Mouse (Mus musculus): ENCODE results near the gene Car10. TPM values are rescaled to one million over a fixed set of nuclear protein-coding genes. Genes with fewer than 3 reads are reported as not detected.

The Car10 gene
- polyA plus RNA-seq, 1 experiment from 2014 or later, result 14.8 TPM

DNA sequence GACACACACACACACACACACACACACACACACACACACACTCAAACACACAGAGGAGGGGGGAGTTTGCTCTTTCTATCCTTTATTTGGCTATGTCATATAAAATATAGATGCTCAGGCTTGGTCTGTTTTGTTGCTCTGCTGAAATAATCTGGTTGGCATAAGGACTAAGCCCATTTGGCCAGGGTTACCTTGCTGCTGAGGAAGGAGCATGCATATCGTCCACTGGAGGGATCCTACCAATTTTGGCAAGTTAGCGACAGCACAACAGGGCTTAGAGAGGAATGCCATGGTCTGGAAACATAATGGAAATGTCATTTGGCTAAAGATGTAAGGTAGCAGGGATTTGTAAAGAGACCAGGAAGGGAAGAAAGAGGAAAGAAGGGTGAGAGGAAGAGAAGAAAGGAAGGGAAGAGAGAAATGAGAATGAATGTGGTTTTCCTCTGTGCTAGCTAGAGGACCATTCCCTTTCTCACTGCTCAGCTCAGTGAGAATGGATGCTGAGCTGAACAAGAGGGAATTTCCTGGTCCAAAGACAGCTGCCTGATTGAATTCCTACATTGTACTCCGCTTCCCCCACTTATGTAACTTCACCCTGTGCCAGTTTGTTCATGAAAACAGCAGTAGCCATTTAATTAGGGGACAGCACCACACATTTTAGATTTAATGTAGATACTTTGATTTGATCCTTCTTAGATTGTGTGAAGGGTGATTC is 5.4 kb downstream of the Car10 start:
- H3K9ac ChIP-seq (replicated peaks), result no peak overlapping the region
- ATAC-seq, result no peak
- peak overlapping the region; percentile 2; the same call in 1 of the 2 replicates for H3K4me3 ChIP-seq (replicated peaks)
- no peak overlapping the region for H3K27ac ChIP-seq
- peaks cover 14% of the 10 kb centered on the region for H3K4me1 ChIP-seq (replicated peaks)
- peaks cover 43% of the 10 kb centered on the region for H3K27me3 ChIP-seq
- peak overlapping the region; percentile 99 for H3K4me2 ChIP-seq (replicated peaks)
- WGBS, result 69% methylated on average over 3 of the region's 3 CpGs
- H3K36me3 ChIP-seq, result no peaks in the 10 kb centered on the region
- H3K9me3 ChIP-seq, result no peaks in the 10 kb centered on the region

DNA sequence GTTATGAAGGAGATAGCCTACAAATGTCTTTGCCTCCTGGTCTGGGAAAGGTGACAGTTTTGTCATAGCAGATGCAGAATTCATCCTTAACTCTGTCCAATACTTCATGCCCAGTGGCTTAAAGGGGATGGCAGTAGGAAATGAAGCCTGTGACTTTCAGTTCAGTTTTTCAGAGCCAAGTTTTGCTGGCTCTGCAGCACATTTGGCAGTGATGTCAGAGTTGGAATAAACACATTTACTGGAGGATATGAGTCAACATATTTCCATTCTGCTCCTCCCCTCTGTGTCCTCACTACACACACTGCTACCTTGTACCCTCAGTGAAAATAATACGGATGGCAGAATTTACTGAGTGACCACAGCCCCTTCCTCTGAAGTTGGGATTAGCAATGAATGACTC is 11.6 kb downstream of the Car10 start:
- H3K36me3 ChIP-seq, result no peaks in the 10 kb centered on the region
- H3K27ac ChIP-seq, result no peak overlapping the region
- no peaks in the 10 kb centered on the region for H3K4me1 ChIP-seq (replicated peaks)
- 79% methylated on average over 1 of the region's 1 CpGs for WGBS
- H3K27me3 ChIP-seq, result no peaks in the 10 kb centered on the region
- H3K4me2 ChIP-seq (replicated peaks), result no peak overlapping the region
- H3K9me3 ChIP-seq, result no peaks in the 10 kb centered on the region
- no peak for ATAC-seq
- H3K4me3 ChIP-seq (replicated peaks), result no peak overlapping the region
- H3K9ac ChIP-seq (replicated peaks), result no peak overlapping the region

DNA sequence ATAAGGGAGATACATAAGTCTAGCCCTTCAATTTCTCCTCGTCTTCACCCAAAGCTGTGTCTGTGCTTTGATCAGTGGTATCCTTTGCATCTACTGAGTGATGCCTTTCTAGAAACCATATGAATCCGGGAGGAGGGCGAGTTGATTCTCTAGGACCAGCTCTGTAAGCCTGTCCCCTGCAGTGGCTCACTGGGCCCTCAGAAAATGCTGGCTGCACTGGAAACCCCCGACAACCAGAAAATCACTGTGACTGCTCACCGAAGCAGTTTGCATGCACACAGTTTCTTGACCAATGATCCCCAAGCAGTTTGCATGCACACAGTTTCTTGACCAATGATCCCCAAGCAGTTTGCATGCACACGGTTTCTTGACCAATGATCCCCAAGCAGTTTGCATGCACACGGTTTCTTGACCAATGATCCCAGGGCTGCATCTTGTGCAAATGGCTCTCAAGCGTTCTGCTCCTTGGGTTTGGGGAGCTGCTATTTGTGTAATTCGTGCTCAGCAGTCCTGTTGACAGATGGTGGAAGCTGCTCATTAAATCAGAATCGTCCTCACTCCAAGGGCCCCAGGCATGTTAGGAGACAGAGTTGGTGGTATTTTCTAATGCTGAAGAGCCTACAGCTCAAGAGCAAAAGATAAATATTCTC is 23.1 kb downstream of the Car10 start:
- Histone ChIP-seq H3K27ac (no peak overlapping the region), H3K9me3 (no peaks in the 10 kb centered on the region), H3K4me1 (replicated peaks) (no peaks in the 10 kb centered on the region), H3K4me2 (replicated peaks) (no peak overlapping the region), H3K9ac (replicated peaks) (no peak overlapping the region), H3K4me3 (replicated peaks) (no peak overlapping the region), H3K27me3 (no peaks in the 10 kb centered on the region), H3K36me3 (no peaks in the 10 kb centered on the region)
- ATAC-seq, result no peak
- WGBS, result 79% methylated on average over 10 of the region's 10 CpGs

DNA sequence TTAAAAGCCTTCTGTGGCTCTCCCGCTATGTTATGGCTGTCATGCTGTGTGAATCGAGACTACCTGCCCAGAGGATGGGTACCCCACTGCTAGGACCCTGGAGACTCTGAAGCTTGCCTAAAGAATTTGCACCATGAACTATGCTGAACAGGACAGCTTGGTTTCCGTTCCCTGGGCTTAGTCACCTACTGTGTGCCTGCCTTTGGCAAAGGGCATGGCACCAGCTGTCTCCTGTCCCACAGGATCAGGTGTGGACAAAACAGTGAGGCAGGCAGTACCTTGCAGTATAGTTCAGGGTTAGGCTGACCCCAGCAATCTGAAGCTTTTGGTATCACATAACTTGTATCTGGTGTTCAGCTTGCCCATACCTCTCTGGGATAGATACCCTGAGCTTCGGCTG is 25.9 kb downstream of the Car10 start:
- WGBS, result 80% methylated on average over 4 of the region's 4 CpGs
- ATAC-seq, result no peak
- no peaks in the 10 kb centered on the region for H3K4me1 ChIP-seq (replicated peaks)
- no peaks in the 10 kb centered on the region for H3K9me3 ChIP-seq
- H3K27me3 ChIP-seq, result no peaks in the 10 kb centered on the region
- H3K4me2 ChIP-seq (replicated peaks), result no peak overlapping the region
- no peak overlapping the region for H3K27ac ChIP-seq
- H3K4me3 ChIP-seq (replicated peaks), result no peak overlapping the region
- H3K36me3 ChIP-seq, result no peaks in the 10 kb centered on the region
- no peak overlapping the region for H3K9ac ChIP-seq (replicated peaks)

DNA sequence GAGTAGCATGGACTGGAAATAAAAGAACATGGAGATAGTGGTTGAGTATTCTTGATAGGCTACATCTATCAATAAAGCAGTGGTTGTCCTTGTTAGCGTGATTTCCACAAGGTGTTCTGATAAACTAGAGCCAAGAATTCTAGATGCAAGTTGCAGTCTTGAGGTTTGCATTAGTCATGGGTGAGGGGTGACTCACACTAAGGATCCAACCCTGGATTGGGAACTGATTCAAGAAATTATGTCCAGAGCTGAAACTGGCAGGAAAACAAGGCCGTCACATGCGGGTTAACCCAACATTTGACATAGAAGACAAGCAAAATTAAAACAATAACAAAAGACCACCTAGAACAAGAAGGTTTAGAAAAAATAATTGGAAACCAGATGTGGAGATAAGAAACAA is 28.6 kb downstream of the Car10 start:
- Histone ChIP-seq H3K36me3 (no peaks in the 10 kb centered on the region), H3K9ac (replicated peaks) (no peak overlapping the region), H3K4me1 (replicated peaks) (no peaks in the 10 kb centered on the region), H3K4me3 (replicated peaks) (no peak overlapping the region), H3K27ac (no peak overlapping the region), H3K27me3 (no peaks in the 10 kb centered on the region), H3K9me3 (no peaks in the 10 kb centered on the region), H3K4me2 (replicated peaks) (no peak overlapping the region)
- 93% methylated on average over 3 of the region's 3 CpGs for WGBS
- ATAC-seq, result no peak

DNA sequence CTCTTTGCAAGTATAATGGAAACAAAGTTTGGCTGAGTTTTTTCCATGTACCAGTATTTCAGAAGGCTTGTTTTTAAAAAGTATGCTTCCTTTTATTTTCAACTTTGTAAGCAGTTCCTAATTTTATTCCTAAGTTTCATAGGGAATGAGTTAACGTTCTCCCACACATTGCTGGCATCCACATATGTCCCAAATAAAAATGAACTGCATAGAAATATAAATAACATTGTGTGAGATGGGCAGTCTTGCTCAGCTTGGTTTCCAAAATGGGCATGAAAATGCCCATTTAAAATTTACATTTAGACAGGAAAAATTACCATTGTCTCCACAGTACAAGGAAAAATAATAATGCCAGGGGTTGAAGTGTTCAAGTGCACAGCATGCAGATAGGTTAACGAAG is 30.7 kb downstream of the Car10 start:
- 76% methylated on average over 2 of the region's 2 CpGs for WGBS
- Histone ChIP-seq H3K4me1 (replicated peaks) (no peaks in the 10 kb centered on the region), H3K4me2 (replicated peaks) (no peak overlapping the region), H3K36me3 (no peaks in the 10 kb centered on the region), H3K9me3 (no peaks in the 10 kb centered on the region), H3K9ac (replicated peaks) (no peak overlapping the region), H3K4me3 (replicated peaks) (no peak overlapping the region), H3K27ac (no peak overlapping the region), H3K27me3 (no peaks in the 10 kb centered on the region)
- no peak for ATAC-seq

DNA sequence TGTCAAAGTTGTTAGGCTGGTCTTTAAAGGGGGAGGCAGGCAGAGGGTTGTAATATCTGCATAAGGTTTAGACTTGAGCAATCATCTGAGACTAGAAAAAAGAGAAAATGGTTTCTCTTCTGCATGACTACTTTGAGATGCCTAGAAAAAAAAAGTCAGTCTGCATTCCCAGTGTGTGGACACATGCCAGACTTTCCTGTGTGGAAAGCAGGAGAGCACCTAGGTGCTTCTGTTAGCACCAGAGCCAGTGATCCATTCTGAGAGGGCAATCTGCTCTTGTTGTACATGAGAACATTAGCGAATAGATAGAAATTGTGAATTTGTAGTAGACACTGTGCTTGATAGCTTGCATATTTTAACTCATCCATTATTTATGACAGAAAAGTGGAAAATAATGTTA is 40.0 kb downstream of the Car10 start:
- Histone ChIP-seq H3K36me3 (no peaks in the 10 kb centered on the region), H3K27ac (no peak overlapping the region), H3K27me3 (no peaks in the 10 kb centered on the region), H3K4me3 (replicated peaks) (no peak overlapping the region), H3K4me2 (replicated peaks) (no peak overlapping the region), H3K4me1 (replicated peaks) (no peaks in the 10 kb centered on the region), H3K9me3 (no peaks in the 10 kb centered on the region), H3K9ac (replicated peaks) (no peak overlapping the region)
- no peak for ATAC-seq
- WGBS, result 89% methylated on average over 1 of the region's 1 CpGs

DNA sequence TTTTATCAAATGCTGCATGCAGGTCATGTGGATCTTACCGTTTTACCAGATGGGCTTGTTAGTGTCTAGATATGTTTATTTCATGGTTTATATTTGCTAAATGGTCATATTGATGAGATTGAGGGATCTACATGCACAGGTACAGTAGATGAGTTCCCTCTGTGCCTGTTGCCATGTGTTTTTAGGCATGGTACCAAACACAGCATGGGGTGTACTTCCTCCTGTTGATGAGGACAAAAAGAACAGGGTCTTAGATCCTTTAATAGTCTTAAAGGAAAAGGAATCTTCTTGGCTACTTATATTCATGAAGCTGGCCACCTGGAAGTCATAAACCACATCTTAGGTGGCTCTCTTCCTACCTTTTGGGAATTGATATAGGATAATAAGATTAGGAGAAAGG is 43.9 kb downstream of the Car10 start:
- Histone ChIP-seq H3K27me3 (no peaks in the 10 kb centered on the region), H3K4me3 (replicated peaks) (no peak overlapping the region), H3K9me3 (no peaks in the 10 kb centered on the region), H3K4me1 (replicated peaks) (no peaks in the 10 kb centered on the region), H3K4me2 (replicated peaks) (no peak overlapping the region), H3K9ac (replicated peaks) (no peak overlapping the region), H3K36me3 (no peaks in the 10 kb centered on the region), H3K27ac (no peak overlapping the region)
- WGBS, result 76% methylated on average over 1 of the region's 1 CpGs
- ATAC-seq, result no peak

DNA sequence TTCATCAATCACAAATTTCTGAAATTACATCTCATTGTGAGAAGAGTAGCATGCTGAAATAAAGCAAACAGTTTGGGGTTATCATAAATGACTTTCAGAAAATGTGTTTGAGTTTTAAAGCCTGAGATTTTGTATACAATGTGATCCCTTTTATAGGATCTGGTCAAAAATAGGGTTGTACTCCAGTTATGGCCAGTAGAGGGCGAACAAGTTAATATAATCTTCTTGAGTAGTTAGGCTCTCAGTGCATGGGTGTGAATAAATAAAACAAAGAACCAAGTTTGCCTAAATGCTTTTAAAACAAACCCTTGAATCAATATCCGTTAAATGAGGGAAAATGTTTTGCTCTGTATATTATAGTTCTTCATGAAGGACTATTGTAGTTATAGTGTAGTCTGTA is 46.7 kb downstream of the Car10 start:
- H3K27ac ChIP-seq, result no peak overlapping the region
- WGBS, result 19% methylated on average over 2 of the region's 2 CpGs
- no peaks in the 10 kb centered on the region for H3K27me3 ChIP-seq
- no peaks in the 10 kb centered on the region for H3K4me1 ChIP-seq (replicated peaks)
- no peak for ATAC-seq
- no peaks in the 10 kb centered on the region for H3K36me3 ChIP-seq
- no peaks in the 10 kb centered on the region for H3K9me3 ChIP-seq
- no peak overlapping the region for H3K9ac ChIP-seq (replicated peaks)
- no peak overlapping the region for H3K4me2 ChIP-seq (replicated peaks)
- H3K4me3 ChIP-seq (replicated peaks), result no peak overlapping the region

DNA sequence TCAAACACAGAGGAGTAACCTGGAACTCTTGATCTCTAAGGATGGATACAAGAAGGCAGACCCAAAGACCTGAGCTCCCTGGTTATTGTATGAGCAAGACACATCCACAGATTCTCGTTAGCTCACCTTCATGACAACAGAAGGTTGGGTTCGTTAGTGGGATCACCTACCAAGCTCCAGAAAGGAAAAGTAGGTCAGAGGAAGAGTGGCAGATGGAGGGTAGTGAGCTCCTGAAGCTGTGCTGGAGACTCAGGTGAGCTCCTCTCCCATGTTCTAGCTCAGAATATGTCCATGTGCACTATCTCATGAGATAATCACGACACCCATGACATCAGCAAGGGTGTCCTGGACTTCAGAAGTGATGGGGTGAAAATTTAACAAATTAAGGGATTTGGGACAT is 57.1 kb downstream of the Car10 start:
- ATAC-seq, result no peak
- H3K36me3 ChIP-seq, result no peaks in the 10 kb centered on the region
- H3K27me3 ChIP-seq, result no peaks in the 10 kb centered on the region
- H3K9me3 ChIP-seq, result no peaks in the 10 kb centered on the region
- H3K27ac ChIP-seq, result no peak overlapping the region
- 64% methylated on average over 3 of the region's 3 CpGs for WGBS
- no peak overlapping the region for H3K4me3 ChIP-seq (replicated peaks)
- no peak overlapping the region for H3K9ac ChIP-seq (replicated peaks)
- H3K4me2 ChIP-seq (replicated peaks), result no peak overlapping the region
- H3K4me1 ChIP-seq (replicated peaks), result no peaks in the 10 kb centered on the region

DNA sequence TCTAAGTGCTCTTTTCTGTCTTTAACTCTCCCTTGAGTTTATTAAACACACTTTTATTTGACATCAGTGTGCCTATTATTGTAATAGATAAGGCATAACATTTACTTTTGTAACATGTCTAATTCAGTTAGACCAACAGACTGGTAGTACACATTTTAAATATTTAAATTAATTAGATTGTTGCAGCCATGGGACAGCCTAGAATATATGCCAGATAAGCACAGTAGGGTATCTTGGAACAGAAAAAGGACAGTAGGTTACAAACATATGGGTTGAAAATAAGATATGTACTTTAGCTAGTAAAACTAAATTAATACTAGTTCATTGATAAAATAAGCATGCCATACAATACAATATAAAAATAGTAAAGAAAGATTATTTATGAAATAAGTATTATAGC is 74.6 kb downstream of the Car10 start:
- ATAC-seq, result no peak
- Histone ChIP-seq H3K27ac (no peak overlapping the region), H3K4me2 (replicated peaks) (no peak overlapping the region), H3K9me3 (no peaks in the 10 kb centered on the region), H3K9ac (replicated peaks) (no peak overlapping the region), H3K4me3 (replicated peaks) (no peak overlapping the region), H3K36me3 (no peaks in the 10 kb centered on the region), H3K4me1 (replicated peaks) (no peaks in the 10 kb centered on the region), H3K27me3 (no peaks in the 10 kb centered on the region)

DNA sequence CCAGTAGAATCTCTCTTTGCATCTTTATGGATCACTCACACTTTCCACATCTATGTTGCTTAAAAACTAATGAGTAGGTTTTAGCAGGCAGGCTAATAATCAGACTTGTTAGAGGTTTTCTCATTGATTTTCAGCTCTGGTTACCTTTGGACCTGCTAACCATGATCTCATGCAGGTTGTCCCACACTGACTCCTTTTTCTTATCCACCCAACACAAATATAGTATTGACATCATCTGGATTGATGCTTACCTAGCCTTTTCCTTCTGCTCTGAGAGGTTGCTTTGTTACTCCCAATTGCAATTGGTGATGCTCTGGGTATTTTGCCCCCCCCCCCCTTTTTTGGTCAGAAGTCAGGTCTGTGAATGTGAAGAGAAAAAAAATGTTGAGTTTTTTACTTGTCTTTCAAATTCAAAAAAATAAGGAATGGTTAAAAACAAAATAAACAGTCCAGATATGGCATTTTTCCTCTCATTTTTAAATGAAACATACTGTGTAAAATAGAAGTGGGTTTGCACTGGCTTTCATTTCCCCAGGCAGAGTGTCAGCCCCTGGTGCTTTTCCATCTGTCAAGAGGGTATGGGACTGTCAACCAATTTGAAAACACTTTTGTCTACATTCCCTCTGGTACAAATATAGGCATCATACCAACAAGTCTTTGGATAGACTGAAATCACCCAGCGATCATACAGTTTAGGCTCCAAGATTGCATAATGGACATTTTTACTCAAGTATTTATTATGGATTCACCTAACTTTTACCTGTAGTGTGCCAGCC is 75.9 kb downstream of the Car10 start:
- H3K9ac ChIP-seq (replicated peaks), result no peak overlapping the region
- H3K27me3 ChIP-seq, result no peaks in the 10 kb centered on the region
- H3K36me3 ChIP-seq, result no peaks in the 10 kb centered on the region
- H3K9me3 ChIP-seq, result no peaks in the 10 kb centered on the region
- no peak overlapping the region for H3K4me3 ChIP-seq (replicated peaks)
- no peak overlapping the region for H3K27ac ChIP-seq
- 91% methylated on average over 1 of the region's 1 CpGs for WGBS
- ATAC-seq, result no peak
- no peak overlapping the region for H3K4me2 ChIP-seq (replicated peaks)
- no peaks in the 10 kb centered on the region for H3K4me1 ChIP-seq (replicated peaks)
